Mouse (Mus musculus) liver, adult 10 weeks (tissue): ENCODE data around the gene Fam71e2. TPM values are rescaled to one million over a fixed set of nuclear protein-coding genes. Genes with fewer than 3 reads are reported as not detected.

Experiments used
- polyA plus RNA-seq: library from polyadenylated mRNA; stranded (reverse); fragments of 350-450 nt; fragmentation: Illumina TruSeq; extraction: RNeasy Lipid Tissue Mini Kit (QIAGEN cat#74804); gene quantifications from one replicate; pipeline ENCODE4 v1.2.3, GENCODE M21; 2014; ENCODE audit warnings: low read depth, low replicate concordance

Gene Fam71e2
- polyA plus RNA-seq: not detected

DNA sequence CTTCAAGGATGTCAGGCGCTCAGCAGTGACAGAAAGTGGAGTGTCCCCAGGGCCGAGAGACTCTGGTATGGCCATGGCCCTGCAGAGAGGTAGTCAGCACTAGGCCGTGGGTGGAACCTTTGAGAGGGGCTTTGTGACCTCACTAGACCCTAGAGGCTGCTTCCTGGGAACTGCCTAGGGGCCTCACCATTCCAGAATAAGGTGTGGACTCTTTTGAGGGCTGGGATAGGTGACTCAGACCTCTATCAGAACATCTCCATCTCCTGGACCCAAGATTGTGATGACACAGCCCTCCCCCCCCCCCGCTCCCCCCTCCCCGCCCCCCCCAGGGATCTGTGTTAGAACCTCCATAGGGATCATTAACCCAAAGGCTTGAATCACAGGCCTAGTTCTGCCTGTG lies at the start of gene Fam71e2:
Fam71e2 (minus strand) TSS at position 101 of the 400 bp plus-strand sequence.

GRCm38 (mm10) chr7:4812303-4813104 lies 41.4 kb upstream of the Fam71e2 start, which contains the start of gene Ube2s:
Gene Ube2s (minus strand): TSS chr7:4812590.

DNA sequence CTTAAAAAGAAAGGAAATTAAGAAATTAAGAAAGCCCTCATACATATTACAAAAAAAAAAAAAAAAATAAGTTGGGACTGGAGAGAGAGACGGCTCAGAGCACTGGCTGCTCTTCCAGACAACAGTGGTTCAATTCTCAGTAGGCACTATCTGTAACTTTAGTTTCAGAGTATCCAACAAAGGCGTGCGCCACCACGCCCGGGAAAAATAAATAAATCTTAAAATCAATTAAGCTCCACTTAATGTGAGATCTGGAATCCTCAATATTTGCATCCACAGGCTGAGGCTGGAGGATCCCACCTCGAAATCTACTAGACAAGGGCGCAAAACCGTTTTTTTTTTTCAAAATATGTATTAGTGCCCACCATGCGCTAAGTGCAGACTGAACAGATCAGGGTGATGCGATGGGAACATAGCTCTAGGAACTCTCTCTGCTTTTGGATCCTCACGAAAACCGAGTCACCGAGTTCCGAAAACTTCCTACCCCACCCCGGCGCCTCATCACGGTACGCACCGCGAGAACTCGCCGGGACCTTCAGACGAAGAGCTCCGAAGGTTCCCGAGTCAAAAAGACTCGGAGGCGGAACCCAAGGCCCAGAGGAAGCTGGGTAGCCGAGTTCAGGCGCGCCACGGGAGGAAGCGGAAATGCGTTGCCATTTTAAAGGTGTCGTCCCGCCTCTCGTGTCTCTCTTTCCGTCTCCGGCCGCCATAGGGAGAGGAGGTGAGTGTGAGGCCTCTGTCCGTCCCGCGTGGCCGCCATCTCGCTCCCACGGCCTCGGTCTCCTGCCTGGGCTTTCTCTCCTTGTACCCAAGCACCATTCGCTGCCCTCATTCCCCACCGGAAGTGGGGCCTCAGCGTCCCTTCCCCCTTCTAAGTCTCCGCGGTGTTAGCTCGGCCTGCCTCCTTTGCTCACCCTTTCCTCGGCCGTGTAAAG lies 21.4 kb upstream of the Fam71e2 start, which contains the start of gene Rpl28:
Rpl28 (plus strand) TSS at position 597 of the 935 bp plus-strand sequence.

DNA sequence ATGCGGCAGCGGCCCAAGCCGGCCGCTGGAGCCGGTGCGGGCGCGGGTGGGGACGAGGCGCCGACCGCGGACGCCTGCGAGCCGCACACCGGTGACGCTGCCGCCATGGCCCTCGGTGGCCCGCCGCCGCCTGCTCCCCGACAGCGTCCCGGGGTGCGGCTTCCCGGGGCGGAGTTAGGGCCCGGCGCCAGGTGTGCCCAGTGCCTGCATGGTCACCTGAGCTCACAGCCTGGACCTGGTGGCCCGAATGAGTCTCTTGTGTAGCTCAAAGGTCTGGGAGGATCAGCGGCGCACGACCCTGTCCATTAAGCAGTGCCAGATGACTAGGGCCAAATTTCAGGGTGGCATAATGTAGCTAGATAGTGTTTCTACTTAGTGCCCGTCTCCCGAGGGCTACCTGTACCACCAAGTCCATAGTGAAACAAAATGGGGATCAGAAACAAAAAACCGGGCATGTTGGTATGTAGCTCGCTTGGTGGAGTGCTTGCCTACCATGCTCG lies 18.4 kb upstream of the Fam71e2 start, which contains the start of gene Tmem238:
Tmem238 (minus strand) TSS at position 221 of the 500 bp plus-strand sequence.

DNA sequence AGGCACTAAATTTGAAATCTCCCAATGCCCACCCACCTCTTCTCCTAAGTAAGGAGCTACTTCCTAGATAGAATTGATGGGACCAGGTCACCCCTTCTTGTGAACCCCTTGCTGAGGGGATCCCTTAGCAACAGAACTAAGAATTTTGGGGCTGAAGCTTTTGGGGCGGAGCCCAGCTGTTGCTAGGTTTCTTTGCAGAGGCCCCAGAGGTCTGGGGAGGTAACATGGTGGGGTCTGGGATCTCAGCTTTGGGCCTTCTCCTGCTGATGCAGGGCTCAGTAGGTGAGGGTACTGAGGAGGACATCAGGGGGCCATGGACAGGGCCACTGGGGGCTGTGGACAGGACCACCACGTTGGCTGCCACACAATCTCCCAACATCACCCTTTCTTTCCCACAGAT lies 11.7 kb upstream of the Fam71e2 start, which contains the start of the genes Il11 and Tmem190:
Il11 (minus strand) TSS at position 101 of the 400 bp plus-strand sequence.
Tmem190 (plus strand) TSS at position 179 of the 400 bp plus-strand sequence.

DNA sequence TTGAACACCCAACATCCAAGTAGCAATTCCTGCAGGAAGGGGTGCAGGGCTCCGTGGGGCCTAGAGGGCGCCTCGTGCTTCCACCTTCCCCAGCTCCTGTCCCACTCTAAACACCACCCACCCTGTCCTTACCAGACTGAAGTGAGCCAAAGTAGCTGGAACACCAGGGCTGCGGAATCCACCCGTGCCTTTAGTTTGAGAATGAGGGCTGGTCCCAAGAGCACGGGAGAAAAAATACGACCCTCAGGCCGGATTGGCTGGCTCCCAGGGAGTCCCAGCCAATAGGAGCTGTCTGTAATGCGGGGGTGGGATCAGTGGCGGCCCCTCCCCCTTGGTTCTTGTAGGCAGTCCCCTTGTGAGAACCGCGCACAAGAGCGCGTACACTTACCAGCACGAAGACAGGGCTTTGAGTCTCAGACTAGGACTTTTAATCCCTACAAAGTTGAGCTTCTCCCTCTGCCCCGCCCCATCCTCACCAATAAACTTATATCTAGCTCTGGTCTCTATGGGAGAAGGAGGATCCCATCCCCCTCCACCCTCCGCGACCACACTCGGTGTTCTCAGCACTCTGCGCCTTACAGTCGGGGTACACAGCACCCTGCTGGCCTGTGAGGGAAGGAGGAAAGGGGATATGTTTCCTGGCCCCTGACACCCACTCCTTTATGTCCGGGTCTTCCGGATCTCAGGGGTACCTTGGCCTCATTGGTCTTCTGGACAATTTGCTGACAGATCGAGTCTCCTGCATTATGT lies 18.1 kb downstream of the Fam71e2 start, which contains the start of gene Cox6b2:
Cox6b2 (minus strand) TSS at position 274 of the 750 bp plus-strand sequence.

DNA sequence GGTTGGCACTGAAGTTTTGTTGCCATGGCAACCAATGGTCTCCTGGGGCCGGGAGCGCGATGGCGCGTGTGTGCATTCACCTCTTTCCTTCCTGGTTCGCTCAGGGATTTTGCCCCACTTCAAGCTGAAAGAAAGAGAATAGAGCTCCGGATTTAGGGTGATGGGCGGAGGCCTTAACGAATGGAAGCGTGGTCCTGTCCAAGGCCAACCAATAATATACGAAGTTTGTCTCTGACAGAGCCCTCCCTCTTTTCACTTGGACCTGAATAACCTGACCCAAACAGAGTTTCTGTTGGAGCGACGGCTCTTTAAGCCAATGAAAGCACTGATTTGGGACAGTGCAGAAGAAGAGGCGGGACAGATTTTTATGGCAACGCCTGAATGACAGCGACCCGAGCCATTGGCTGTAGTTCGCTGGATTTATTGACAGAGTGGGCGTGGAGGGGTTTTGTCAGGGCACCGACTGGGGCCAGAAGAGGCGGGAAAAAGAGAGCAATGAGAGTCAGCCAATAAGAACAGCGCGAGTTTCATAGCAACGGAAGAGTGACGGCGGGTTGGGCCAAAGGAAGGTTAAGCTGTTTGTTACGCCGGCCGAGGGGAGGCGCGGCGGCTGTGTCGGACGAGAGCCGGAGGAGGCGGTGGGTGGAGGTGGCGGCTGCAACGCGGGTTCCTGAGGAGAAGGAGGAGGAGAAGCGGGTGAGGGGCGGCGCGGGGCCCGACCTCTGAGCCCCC lies 31.4 kb downstream of the Fam71e2 start, which contains the start of gene Kmt5c:
Kmt5c (plus strand) TSS at position 572 of the 732 bp plus-strand sequence.

GRCm38 (mm10) chr7:4725169-4725568 lies 45.9 kb downstream of the Fam71e2 start, which contains the start of gene Tmem150b:
Gene Tmem150b (minus strand): TSS chr7:4725249.

Other genes with a start within 250 kb of the Fam71e2 start
- gene Tnni3, start 247.1 kb downstream of the Fam71e2 start, polyA plus RNA-seq: not detected
- gene Dnaaf3, start 238.8 kb downstream of the Fam71e2 start, polyA plus RNA-seq: not detected
- gene Syt5, start 223.8 kb downstream of the Fam71e2 start, polyA plus RNA-seq: not detected
- gene Ptprh, start 167.3 kb downstream of the Fam71e2 start, polyA plus RNA-seq: not detected
- gene Tmem86b, start 139.9 kb downstream of the Fam71e2 start, polyA plus RNA-seq: 34.6 TPM
- 10.9 TPM for gene Ppp6r1, start 112.3 kb downstream of the Fam71e2 start, polyA plus RNA-seq
- 0.87 TPM for gene Hspbp1, start 86.2 kb downstream of the Fam71e2 start, polyA plus RNA-seq
- gene Brsk1, start 80.7 kb downstream of the Fam71e2 start, polyA plus RNA-seq: not detected
- not detected for gene Tmem150b, start 46.1 kb downstream of the Fam71e2 start, polyA plus RNA-seq
- 1.4 TPM for gene Kmt5c, start 31.2 kb downstream of the Fam71e2 start, polyA plus RNA-seq
- not detected for gene Cox6b2, start 18.2 kb downstream of the Fam71e2 start, polyA plus RNA-seq
- not detected for gene Il11, start 11.6 kb upstream of the Fam71e2 start, polyA plus RNA-seq
- gene Tmem190, start 11.6 kb upstream of the Fam71e2 start, polyA plus RNA-seq: not detected
- 1.1 TPM for gene Tmem238, start 18.4 kb upstream of the Fam71e2 start, polyA plus RNA-seq
- 18.8 TPM for gene Rpl28, start 21.6 kb upstream of the Fam71e2 start, polyA plus RNA-seq
- 4.7 TPM for gene Ube2s, start 41.3 kb upstream of the Fam71e2 start, polyA plus RNA-seq
- not detected for gene Shisa7, start 73.4 kb upstream of the Fam71e2 start, polyA plus RNA-seq
- gene Isoc2b, start 99.0 kb upstream of the Fam71e2 start, polyA plus RNA-seq: 5.4 TPM
- 4.8 TPM for gene Isoc2a, start 105.9 kb upstream of the Fam71e2 start, polyA plus RNA-seq
- gene Gm36210, start 135.2 kb upstream of the Fam71e2 start, polyA plus RNA-seq: not detected
- not detected for gene Zfp628, start 143.9 kb upstream of the Fam71e2 start, polyA plus RNA-seq
- not detected for gene Nat14, start 150.7 kb upstream of the Fam71e2 start, polyA plus RNA-seq
- not detected for gene Ssc5d, start 154.5 kb upstream of the Fam71e2 start, polyA plus RNA-seq
- gene Sbk2, start 193.1 kb upstream of the Fam71e2 start, polyA plus RNA-seq: not detected
- not detected for gene Sbk3, start 199.9 kb upstream of the Fam71e2 start, polyA plus RNA-seq
- gene Zfp579, start 224.9 kb upstream of the Fam71e2 start, polyA plus RNA-seq: 6.3 TPM
- gene Zfp524, start 243.1 kb upstream of the Fam71e2 start, polyA plus RNA-seq: 0.58 TPM
- gene Fiz1, start 243.4 kb upstream of the Fam71e2 start, polyA plus RNA-seq: 7.7 TPM
- not detected for gene Gm44973, start 244.2 kb upstream of the Fam71e2 start, polyA plus RNA-seq
- 2.7 TPM for gene Zfp865, start 249.1 kb upstream of the Fam71e2 start, polyA plus RNA-seq
- gene Ccdc106, start 249.3 kb upstream of the Fam71e2 start, polyA plus RNA-seq: not detected